Mouse (Mus musculus): Measurements from ENCODE around the gene Cryl1.
A peak's percentile ranks its signal among the peaks of the same experiment; 100 is the strongest.

Gene Cryl1

GRCm38 (mm10) chr14:57398065-57398757 lies at the start of gene Cryl1:
TSS of gene Cryl1 (minus strand) at chr14:57398529.
- peak; percentile 97 for DNase-seq (ENCODE audit: low read depth, low spot score)

GRCm38 (mm10) chr14:57430451-57430850 lies 32.1 kb upstream of the Cryl1 start:
- no peak for DNase-seq (ENCODE audit: low read depth, low spot score)

- DNase-seq (ENCODE audit: low read depth, low spot score), result peak; percentile 57
Observed at GRCm38 (mm10) chr14:57424212-57424561, 25.9 kb upstream of the Cryl1 start.

- DNase-seq (ENCODE audit: low read depth, low spot score), result peak; percentile 84
Observed at GRCm38 (mm10) chr14:57423432-57424211, 25.3 kb upstream of the Cryl1 start, which contains the start of gene Ift88. TSS of gene Ift88 (plus strand) at chr14:57424062.

GRCm38 (mm10) chr14:57417187-57417586 lies 18.9 kb upstream of the Cryl1 start:
- DNase-seq (ENCODE audit: low read depth, low spot score), result no peak

GRCm38 (mm10) chr14:57412166-57412565 lies 13.8 kb upstream of the Cryl1 start:
- no peak for DNase-seq (ENCODE audit: low read depth, low spot score)

- peak; percentile 31 for DNase-seq (ENCODE audit: low read depth, low spot score)
Observed at GRCm38 (mm10) chr14:57409106-57409505, 10.8 kb upstream of the Cryl1 start.

- no peak for DNase-seq (ENCODE audit: low read depth, low spot score)
Observed at GRCm38 (mm10) chr14:57408100-57408499, 9.8 kb upstream of the Cryl1 start.

GRCm38 (mm10) chr14:57407039-57407987 lies 9.0 kb upstream of the Cryl1 start:
- peak; percentile 89 for DNase-seq (ENCODE audit: low read depth, low spot score)

GRCm38 (mm10) chr14:57402815-57403214 lies 4.5 kb upstream of the Cryl1 start:
- no peak for DNase-seq (ENCODE audit: low read depth, low spot score)

GRCm38 (mm10) chr14:57398813-57399427 lies 591 bp upstream of the Cryl1 start:
- DNase-seq (ENCODE audit: low read depth, low spot score), result peak; percentile 63

GRCm38 (mm10) chr14:57397221-57397620 lies 1.1 kb downstream of the Cryl1 start:
- no peak for DNase-seq (ENCODE audit: low read depth, low spot score)

- no peak for DNase-seq (ENCODE audit: low read depth, low spot score)
Observed at GRCm38 (mm10) chr14:57395470-57395869, 2.9 kb downstream of the Cryl1 start.

- no peak for DNase-seq (ENCODE audit: low read depth, low spot score)
Observed at GRCm38 (mm10) chr14:57392278-57392677, 6.1 kb downstream of the Cryl1 start.

GRCm38 (mm10) chr14:57391621-57392020 lies 6.7 kb downstream of the Cryl1 start:
- DNase-seq (ENCODE audit: low read depth, low spot score), result no peak

GRCm38 (mm10) chr14:57386758-57387561 lies 11.4 kb downstream of the Cryl1 start:
- no peak for DNase-seq (ENCODE audit: low read depth, low spot score)

- DNase-seq (ENCODE audit: low read depth, low spot score), result no peak
Observed at GRCm38 (mm10) chr14:57385667-57386066, 12.7 kb downstream of the Cryl1 start.

GRCm38 (mm10) chr14:57377531-57377930 lies 20.8 kb downstream of the Cryl1 start:
- DNase-seq (ENCODE audit: low read depth, low spot score), result no peak

GRCm38 (mm10) chr14:57376956-57377355 lies 21.4 kb downstream of the Cryl1 start:
- DNase-seq (ENCODE audit: low read depth, low spot score), result no peak

GRCm38 (mm10) chr14:57376016-57376415 lies 22.3 kb downstream of the Cryl1 start:
- DNase-seq (ENCODE audit: low read depth, low spot score), result no peak

GRCm38 (mm10) chr14:57375205-57375604 lies 23.1 kb downstream of the Cryl1 start:
- DNase-seq (ENCODE audit: low read depth, low spot score), result no peak

Measured in R1 (cell line).